Mouse (Mus musculus) bone marrow, adult 2 months (tissue): Measurements from ENCODE around the gene Olfr622. TPM values are rescaled to one million over a fixed set of nuclear protein-coding genes. Genes with fewer than 3 reads are reported as not detected.

Experiments used
- H3K27ac ChIP-seq: fragments of 200-500 bp; 2 replicates; pipeline ENCODE4 v1.5.1; 2012; ENCODE audit warnings: low read depth, mild to moderate bottlenecking, control low read depth, inconsistent platforms, low read length; ENCODE audit not compliant: control insufficient read depth, poor library complexity, insufficient read depth
- H3K4me1 ChIP-seq: fragments of 200-500 bp; 2 replicates; pipeline ENCODE4 v1.6.1; 2011; ENCODE audit warnings: low read length; ENCODE audit not compliant: control insufficient read depth, insufficient read depth
- H3K4me3 ChIP-seq: fragments of 200-500 bp; replicated peaks from 2 replicates; pipeline ENCODE3; 2011; ENCODE audit warnings: mild to moderate bottlenecking, low read depth, low read length, control low read depth; ENCODE audit not compliant: control insufficient read depth
- CTCF ChIP-seq: fragments of 200-500 bp; IDR thresholded peaks from 2 replicates; pipeline ENCODE4 v1.5.1; 2011; ENCODE audit warnings: low read length, control low read depth; ENCODE audit not compliant: control insufficient read depth, insufficient read depth
- POLR2A ChIP-seq: fragments of 200-500 bp; IDR thresholded peaks from 2 replicates; pipeline ENCODE4 v1.6.1; 2011; ENCODE audit warnings: low read depth, mild to moderate bottlenecking, control low read depth, low read length, borderline replicate concordance; ENCODE audit not compliant: control insufficient read depth
- WGBS: fragments of 180-500 bp; shearing (Covaris S2); methylation state at CpG from one replicate; pipeline ENCODE4 v1.1.7; 2018; 5-methylcytosine and 5-hydroxymethylcytosine counted together
- polyA plus RNA-seq: library from polyadenylated mRNA; stranded (reverse); fragments of >200 nt; gene quantifications from 2 replicates; pipeline ENCODE4 v1.2.4, GENCODE M21; 2011; ENCODE audit warnings: low replicate concordance; ENCODE audit not compliant: missing spikeins, insufficient read depth, insufficient read length

The Olfr622 gene
- polyA plus RNA-seq, result not detected in 2 replicates

DNA sequence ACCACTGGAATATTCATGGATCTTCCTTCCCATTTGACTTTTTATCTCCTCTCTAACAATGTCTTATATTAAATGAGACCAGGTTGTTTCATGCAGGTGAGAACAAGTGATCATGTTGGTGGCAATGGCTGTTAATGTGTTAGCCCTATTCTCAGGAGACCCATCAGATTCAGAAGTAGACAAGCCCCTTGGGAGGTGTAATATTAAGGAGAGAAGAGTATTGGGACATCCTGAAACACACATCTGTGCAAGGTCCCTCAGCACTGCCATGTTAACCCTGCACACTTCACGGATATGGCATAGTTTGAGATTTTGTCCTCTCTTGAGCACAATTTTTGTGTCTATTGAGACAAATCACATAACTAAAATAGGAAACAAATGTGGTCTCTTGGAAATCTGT is at the start of gene Olfr622:
Gene Olfr622 (minus strand): TSS at position 101 of the 400 bp plus-strand sequence.
- no peaks in the 10 kb centered on the region for H3K4me1 ChIP-seq
- WGBS, result 71% methylated on average over 1 of the region's 1 CpGs
- H3K4me3 ChIP-seq, result no peak within 1 kb of the TSS
- no peak for TF ChIP-seq CTCF
- no peak for TF ChIP-seq POLR2A
- no peak within 1 kb of the TSS for H3K27ac ChIP-seq

DNA sequence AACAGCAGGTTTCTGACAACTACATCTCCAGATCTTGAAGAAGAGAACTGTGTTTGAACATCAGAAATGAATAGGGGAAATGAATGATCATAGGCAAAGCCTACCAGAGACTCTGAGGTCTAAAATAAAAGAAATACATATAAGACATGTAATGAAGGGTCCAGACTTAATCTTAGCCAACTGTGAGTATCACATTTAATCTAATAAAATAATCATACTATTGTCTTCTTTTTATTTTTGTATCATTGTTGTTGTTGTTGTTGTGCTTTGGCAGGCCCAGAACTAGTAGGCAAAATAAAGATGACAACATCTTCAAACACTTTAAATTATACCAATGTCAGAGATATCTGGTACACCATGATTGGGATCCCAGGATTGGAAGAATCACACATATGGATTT is 39.9 kb upstream of the Olfr622 start, which contains the start of gene Olfr625-ps1:
Gene Olfr625-ps1 (plus strand): TSS at position 301 of the 400 bp plus-strand sequence.
- TF ChIP-seq CTCF, result no peak
- TF ChIP-seq POLR2A, result no peak
- H3K4me3 ChIP-seq, result no peak within 1 kb of the TSS
- no peaks in the 10 kb centered on the region for H3K4me1 ChIP-seq
- H3K27ac ChIP-seq, result no peak within 1 kb of the TSS

DNA sequence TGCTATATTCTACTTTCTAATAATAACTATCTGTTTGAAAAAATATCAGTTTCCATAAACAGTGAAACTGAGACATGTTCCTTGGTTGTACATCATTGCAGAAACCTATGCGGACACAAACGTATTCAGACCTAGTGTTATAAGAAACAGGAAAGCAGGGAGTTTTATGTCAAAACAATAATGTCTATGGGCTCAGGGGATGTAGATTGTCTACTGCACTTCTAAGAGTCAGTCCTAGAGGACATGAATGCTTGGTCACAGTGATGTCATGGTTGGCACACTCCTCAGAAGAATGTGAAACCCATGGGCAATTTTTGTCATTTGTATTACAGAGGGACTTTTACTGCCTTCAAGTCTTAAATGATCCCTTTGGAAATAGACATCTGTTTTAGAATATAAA is 28.6 kb upstream of the Olfr622 start, which contains the start of gene Olfr624:
Gene Olfr624 (minus strand): TSS at position 101 of the 400 bp plus-strand sequence.
- no peak within 1 kb of the TSS for H3K27ac ChIP-seq
- H3K4me1 ChIP-seq, result no peaks in the 10 kb centered on the region
- H3K4me3 ChIP-seq, result no peak within 1 kb of the TSS
- no peak for TF ChIP-seq CTCF
- 86% methylated on average over 2 of the region's 2 CpGs for WGBS

DNA sequence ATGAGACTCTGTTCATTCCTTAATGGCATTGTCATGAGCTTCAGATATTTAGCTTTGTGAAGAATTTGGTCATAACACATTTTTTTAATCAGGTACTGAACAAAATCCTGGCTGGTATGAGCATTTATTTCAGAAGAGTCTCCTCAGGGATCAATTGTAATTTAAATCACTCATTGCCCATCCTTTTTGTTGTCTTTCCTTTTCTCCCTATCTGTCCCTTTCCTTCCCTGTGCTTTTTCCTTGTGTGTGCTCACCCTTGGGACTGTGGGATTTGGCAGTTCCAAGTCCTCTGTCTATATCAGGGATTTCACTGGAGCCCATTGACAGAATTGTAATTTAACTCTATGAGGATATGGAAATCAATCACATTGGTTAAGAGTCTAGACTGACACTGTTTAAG is 21.1 kb upstream of the Olfr622 start, which contains the start of gene Olfr623:
Gene Olfr623 (minus strand): TSS at position 101 of the 400 bp plus-strand sequence.
- H3K4me3 ChIP-seq, result no peak within 1 kb of the TSS
- no peak for TF ChIP-seq CTCF
- no peak for TF ChIP-seq POLR2A
- no peaks in the 10 kb centered on the region for H3K4me1 ChIP-seq
- H3K27ac ChIP-seq, result no peak within 1 kb of the TSS

DNA sequence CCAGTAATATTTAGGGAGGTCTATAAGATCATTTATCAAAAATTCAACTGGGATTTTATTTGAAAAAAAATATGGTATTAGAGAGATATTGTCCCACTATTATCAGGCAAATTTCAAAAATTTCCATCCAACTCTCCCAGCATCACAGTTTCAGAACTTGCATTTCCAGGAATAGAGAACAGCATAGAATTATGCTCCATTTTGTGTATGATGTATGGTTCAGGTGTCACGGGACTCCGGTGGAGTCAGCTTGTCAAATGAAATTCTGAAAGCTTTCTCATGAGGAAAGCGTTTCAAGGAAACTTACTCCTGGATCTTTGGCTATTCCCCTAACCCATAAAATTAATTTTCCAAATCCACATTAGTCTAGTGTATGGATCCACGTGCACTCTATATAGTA is 1.6 kb upstream of the Olfr622 start:
- Histone ChIP-seq H3K4me3 (no peak overlapping the region), H3K4me1 (no peaks in the 10 kb centered on the region), H3K27ac (no peak overlapping the region)
- 81% methylated on average over 4 of the region's 4 CpGs for WGBS
- TF ChIP-seq CTCF (no peak), POLR2A (no peak)

DNA sequence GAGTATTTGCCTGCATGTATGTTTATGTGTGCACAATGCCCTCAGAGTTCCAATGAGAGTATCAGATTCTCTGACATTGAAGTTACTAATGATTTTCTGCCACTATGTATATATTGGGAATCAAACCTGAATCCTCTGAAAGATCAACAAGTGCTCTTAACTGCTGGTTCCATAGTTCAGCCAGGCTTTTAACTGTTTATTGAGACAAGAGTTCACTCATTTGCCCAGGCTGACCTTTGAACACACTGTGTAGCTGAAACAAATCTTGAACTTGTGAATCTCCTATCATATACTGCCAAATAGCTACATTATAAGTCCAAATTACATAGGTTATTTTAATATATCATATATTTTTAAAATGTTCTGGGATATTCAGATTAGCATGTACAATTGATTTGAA is 5.7 kb downstream of the Olfr622 start:
- no peak overlapping the region for H3K27ac ChIP-seq
- H3K4me3 ChIP-seq, result no peak overlapping the region
- no peaks in the 10 kb centered on the region for H3K4me1 ChIP-seq
- no peak for TF ChIP-seq POLR2A

DNA sequence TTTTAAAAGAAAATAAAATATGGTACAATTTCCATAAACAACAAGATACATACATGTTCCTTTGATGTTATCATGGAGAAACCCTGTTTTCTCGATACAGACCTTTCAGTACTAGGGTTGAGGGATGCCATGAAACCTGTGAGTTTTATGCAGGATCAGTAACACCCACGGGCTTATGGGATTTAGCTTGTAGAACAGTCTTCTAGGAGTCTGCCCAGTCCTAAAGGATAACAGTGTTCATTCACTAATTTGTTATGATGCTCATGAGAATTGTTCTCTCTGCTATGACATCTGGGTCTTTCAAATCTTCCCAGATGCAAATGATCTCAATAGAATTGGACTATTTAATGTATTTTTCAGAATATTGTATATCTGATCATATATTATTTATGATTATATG is 30.1 kb downstream of the Olfr622 start, which contains the start of gene Olfr620:
Gene Olfr620 (minus strand): TSS at position 101 of the 400 bp plus-strand sequence.
- H3K4me3 ChIP-seq, result no peak within 1 kb of the TSS
- no peaks in the 10 kb centered on the region for H3K4me1 ChIP-seq
- TF ChIP-seq CTCF (no peak), POLR2A (no peak)
- WGBS, result 73% methylated on average over 2 of the region's 2 CpGs
- H3K27ac ChIP-seq, result no peak within 1 kb of the TSS

DNA sequence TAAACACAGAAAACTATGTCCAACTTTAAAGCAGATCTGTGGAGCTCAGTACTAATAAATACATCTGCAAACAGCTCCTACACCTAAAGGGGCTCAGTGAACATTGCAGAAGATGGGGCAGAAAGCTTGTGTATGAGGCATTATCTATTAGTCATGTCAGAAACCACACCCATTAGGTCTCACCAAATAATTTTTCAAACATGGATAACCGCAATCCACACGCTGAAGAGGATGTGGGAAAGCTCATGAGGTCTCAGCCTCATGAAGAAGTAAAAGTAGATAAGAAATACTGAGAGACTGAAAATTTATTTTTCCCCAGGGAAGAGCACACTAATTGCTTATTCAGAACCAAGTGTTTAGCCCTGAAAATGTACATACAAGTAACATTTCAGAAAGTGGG is 35.1 kb downstream of the Olfr622 start:
- WGBS, result 46% methylated on average over 2 of the region's 2 CpGs
- no peak overlapping the region for H3K27ac ChIP-seq
- TF ChIP-seq POLR2A, result no peak
- no peak overlapping the region for H3K4me3 ChIP-seq
- no peaks in the 10 kb centered on the region for H3K4me1 ChIP-seq

DNA sequence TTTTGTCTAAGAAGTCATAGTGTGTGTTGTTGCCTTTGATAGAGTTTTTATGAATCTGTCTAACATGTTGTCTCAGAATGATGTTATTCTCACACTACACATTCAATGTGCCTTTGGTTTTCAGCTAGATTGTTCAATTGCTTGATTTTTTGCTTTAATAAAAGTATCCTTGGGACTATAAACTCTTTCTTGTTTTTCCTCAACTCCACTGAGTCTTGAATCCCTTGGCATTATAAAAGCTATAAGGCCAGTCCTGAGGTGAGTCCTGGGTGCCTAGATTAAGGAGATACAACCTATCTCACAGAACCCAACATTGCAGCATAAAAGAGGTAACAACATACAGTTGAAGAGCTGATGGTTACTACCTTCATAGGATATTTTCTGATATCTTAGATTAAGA is 42.2 kb downstream of the Olfr622 start, which contains the start of gene Olfr619:
Gene Olfr619 (plus strand): TSS at position 301 of the 400 bp plus-strand sequence.
- TF ChIP-seq POLR2A (no peak), CTCF (no peak)
- H3K4me1 ChIP-seq, result no peaks in the 10 kb centered on the region
- H3K27ac ChIP-seq, result no peak within 1 kb of the TSS

More for the DNA sequence above, 42.2 kb downstream of the Olfr622 start, which contains the start of gene Olfr619:
- no peak within 1 kb of the TSS for H3K4me3 ChIP-seq
